Mouse (Mus musculus): ENCODE measurements around the gene Tdrkh. TPM values are rescaled to one million over a fixed set of nuclear protein-coding genes. Genes with fewer than 3 reads are reported as not detected.

Tdrkh gene
- total RNA-seq, 2 experiments from 2014 or later, result 8.5 to 14.3 TPM

DNA sequence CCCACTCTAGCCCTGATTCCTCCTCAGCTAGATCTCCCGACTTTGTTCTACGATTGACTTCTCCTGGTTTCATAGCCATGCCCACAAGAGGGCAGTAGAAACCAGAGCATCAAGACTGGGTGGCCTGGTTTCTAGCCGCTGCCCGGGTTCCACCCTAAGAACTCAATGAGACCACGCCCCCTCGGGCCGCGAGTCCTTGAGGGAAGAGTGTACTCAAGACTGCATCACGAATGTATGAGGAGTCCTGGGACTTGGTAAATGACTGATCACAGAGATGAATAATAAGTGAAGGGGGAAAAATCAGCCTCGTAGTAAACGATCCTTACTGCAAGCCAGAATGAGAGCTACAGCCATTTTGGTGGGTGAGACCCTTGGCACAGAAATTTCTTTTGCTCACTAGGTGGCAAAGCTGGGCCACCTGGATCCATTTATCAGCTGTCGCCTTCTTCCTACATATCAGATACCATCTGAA lies 43.5 kb downstream of the Tdrkh start:
- peak; percentile 74 to 76 for DNase-seq (ENCODE audit: low spot score in 2 of 2)

DNA sequence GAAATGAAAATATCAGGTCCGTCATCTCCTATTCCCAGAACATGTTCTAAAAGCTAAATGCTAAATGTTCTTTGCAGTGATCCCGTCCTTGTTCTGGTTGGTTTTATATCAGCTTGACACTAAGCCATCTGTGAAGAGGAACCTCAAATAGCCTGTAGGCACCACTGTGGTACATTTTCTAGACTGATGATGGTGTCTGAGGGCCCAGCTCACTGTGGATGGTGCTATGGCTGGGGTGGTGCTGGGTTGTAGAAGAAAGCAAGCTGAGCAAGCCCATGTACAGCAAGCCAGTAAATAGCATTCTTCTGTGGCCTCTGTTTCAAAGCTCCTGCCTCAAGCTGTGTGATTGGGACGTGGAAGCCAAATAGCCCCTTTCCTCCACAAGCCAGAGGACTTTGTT lies 44.0 kb downstream of the Tdrkh start:
- DNase-seq (ENCODE audit: low spot score in 2 of 2), result no peak

DNA sequence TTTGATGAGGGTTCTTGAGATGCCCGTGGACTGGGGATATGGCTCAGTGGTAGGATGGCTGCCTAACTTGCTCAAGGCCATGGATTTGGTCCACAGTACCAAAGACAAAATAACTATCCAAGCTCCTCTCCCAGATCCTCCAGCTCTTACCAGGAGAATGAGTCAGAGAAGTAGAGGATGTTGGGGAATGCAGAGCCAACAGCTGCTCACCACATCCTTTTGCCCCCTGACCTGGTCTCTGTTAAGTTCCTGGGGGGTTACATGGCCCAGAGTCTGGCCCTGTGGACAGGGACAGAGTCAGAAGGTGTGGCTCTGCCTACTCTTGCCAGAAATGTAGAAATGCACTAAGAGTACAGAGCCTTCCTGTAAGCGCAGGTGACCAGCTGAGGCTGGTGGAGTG lies 46.8 kb downstream of the Tdrkh start:
- no peak for DNase-seq (ENCODE audit: low spot score in 2 of 2)

DNA sequence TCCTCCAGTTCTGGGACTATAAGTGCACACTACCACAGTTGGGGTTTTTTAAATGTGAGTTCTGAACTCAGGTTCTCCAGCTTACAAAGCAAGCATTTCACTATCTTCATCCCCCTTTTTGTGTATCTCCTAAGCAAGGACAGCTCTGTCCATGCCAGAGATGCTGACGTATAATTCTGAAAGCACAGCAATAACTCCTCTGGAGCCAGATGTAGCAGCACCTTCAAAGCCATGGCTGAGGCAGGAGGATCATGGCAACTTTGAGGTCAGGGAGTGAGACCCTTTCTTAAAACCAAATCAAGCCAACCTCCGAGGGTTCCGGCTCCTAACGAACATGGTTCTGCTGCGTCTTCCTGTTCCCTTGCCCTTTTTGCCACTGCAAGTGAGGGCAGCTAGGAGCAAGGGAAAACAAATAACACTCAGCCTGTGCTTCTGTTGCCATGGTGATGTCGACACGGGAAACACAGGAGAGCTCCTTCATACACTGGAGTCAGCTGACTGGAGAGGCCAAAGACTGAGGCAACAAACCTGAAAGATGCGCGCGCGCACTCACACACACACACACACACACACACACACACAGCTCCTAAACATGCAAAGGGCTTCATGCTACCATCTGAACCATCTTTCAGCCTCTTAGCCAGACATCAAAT lies 51.0 kb downstream of the Tdrkh start:
- DNase-seq (ENCODE audit: low spot score in 2 of 2), result no peak

DNA sequence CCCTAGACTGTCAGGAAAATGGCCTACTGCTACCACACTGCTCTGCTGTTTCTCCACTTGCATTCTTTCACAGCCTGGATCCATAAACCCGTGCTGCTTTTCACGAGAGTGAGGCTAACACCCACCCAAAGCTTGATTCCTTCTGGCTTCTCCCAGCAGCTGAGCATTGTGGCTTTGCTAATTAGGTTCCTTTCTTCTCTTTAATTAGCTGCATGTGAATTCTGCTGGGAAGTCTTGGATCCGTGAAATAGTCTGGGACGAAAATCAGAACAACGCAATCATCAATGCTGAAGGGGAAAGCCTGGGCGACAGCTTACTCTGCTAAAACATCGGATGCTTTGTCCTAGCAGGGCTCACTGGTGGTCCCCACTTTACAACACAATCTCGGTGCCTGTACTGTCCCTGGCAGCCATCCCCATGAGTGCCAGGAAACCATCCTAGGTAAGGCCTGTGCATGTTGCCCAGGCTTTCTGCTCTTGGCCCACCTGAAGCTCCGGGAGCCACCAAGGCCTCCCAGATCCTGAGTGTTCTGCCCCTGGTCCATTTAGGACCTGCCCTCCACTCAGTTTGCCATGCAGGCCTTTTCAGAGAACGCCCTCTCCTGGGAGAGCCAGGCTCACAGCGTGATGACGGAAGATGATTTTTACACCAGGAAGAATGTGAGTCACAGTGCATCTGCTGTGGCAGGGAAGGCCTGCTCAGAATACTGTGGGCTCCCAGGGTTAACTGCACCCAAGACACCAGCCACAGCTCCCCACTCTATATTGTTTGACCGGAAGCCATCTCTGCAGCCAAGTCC lies 52.8 kb downstream of the Tdrkh start:
- DNase-seq (ENCODE audit: low spot score in 2 of 2), result no peak

DNA sequence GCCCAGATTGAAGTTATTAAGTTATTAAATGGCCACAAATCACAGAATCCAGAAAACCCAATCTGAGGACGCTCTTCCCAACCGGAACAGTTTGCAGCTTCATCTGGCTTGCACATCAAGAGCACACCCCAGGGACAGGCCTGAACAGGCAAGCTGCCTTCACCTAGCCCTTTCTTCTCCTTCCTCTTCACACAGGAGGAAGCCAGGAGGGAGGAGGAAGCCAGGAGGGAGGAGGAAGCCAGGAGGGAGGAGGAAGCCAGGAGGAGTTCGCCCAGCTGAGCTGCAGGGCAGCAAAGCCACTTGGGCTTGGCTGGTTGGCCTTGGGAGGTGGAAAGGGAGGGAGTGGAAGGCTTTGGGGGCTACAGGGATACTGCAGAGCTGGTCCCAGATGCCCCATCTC lies 55.9 kb downstream of the Tdrkh start:
- DNase-seq (ENCODE audit: low spot score in 2 of 2), result no peak

DNA sequence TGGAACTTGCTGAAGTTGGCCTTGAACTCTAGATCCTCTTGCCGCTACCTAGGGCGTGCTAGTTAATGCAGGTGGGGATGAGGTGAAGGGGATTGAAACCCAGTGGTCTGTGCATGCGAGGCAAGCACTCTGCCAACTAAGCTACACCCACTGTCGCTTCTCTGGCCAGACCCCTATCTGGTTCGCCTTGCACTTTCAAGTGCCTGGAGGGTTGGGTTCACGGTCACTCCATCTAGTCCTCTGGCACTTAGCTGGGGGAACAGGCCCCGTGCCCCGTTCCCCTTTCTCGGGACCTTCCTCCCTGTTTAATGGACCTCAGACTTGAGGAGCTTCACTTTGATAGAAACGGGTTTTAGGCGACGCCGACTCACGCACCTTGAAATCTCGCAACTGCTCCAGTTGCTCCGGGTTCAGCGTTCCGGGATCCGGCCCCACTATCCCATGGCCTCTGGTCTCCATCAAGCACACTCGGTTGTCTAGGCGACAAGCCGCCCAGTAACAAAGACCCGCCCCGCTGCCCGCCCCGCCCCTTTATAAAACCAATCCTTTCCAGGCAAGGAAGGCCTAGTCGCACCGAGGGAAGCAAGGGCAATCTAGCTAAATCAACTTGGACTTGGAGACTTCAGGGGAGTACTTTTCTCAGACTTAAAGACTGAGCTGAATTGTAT lies 59.5 kb downstream of the Tdrkh start:
- no peak for DNase-seq (ENCODE audit: low spot score in 2 of 2)

DNA sequence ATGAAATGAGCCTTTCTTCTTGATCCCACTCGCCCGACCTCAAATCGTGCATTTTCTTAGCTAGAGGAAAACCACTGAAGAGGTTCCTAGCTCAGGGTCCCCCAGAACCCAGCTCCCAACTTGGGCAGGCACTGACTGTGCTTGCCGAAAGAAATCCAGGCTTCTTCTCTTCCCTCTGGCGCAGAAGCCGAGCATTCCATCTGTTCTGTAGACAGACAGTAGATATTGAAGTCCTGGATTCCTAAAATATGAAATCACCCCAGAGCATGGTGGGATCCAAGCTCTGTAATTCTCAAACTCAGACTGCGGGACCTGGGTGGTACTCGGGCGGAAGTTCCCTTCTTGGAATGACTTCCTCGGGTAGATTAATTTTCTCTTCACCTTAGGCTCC lies 60.0 kb downstream of the Tdrkh start:
- no peak for DNase-seq (ENCODE audit: low spot score in 2 of 2)

DNA sequence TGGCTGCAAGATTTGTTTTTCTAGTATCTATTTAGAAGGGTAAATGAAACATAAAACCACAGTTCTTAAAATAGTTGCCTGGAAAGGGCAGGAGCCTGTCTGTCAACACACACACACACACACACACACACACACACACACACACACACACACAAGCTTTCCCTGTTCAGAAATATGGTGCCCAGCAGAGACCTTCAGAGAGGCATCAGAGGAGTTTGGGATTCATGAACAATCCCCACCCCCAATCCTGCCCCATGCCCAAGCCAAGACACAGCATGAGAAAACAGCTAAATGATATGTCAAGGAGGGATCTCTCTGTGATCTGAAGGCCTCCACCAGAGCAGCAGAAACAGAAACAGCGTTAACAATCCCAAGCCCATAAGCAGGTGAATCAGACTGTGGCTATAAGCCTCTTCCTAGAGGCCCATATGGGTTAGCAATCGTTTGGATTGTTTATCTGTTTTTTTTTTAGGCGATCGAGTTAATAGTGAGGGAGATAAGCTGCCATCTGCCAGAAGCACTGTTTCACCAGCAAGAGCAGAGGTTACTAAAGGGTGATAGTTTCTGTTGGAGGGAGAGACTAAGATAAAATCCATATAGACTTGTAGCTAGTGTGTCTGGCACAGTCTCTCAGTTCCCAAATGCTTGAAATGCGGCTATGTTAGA lies 60.6 kb downstream of the Tdrkh start:
- DNase-seq (ENCODE audit: low spot score in 2 of 2), result no peak

DNA sequence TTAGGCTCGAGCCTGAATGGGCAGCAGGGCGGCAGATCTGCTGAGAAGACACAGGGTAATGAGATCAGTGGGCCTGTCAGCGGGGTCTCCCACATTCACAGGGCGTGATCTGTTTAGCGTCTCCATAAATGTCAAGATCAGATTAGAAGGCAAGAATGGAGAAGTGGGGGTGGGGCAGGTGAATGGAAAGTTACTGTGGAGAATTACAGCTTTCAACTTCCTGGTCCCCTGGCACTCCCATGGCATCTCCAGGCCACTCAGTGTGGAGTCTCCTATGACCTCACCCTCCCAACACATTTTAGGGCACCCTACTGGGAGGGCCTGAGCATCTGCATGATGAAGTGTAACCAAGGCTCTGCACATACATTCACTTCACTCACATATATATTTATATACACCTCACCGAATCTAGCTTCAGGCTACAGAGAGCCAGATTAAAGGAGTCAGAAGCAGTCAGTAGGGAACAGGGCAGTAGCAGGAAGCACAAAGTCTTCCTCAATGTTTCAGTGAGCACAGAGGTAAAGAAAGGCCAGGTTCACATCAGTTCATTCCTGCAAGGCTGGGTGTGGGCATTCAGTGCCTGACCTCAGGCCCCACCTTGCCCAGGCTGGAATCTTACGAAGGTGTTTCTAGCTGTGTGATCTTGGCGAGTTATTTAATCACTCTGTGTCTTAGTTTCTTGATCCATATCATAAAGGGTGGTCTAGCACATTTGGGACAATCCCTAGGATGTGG lies 63.4 kb downstream of the Tdrkh start:
- no peak for DNase-seq (ENCODE audit: low spot score in 2 of 2)

DNA sequence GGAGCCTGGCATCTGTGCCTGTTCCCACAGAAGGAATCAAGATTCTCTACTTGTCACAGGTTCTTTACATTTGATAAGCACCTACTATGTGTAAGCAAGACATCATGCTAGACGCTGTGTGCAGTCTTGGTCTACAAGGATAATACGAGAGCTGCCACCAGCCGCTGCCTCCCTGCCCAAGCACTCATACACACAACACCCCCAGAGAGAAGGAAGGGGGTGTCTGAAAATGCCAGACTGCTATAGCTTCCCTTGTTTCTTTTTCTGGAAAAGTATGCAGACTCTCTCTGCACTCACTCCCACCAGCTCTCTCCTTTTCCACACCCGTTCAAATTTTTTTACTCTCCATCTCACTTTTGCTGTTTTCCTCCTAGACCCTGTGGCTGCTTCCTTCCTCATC lies 64.4 kb downstream of the Tdrkh start:
- DNase-seq (ENCODE audit: low spot score in 2 of 2), result no peak

DNA sequence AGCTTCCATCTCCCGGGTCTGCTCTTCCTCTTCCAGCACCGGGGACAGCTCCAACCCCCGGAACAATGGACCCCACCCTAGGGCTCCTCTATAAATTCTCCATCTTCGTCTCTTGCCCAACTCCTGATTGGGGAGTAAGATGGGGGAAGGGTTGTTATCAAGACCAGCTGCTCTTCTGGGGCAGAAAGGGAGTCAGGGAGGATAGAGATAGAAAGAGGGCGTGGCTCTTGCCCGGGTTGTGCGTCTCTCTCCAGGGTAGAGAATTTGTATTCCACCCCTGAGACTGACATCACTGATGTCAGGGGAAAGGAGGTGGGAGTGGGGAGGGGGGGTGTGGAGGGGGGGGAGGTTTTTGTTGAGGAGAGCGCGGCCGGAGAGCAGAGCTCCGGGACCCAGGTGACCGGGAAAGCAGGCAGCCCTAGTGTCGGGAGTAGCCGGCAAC lies 64.9 kb downstream of the Tdrkh start, which contains the start of gene Celf3:
Gene Celf3 (plus strand): TSS at position 315 of the 442 bp plus-strand sequence.
- no peak for DNase-seq (ENCODE audit: low spot score in 2 of 2)

DNA sequence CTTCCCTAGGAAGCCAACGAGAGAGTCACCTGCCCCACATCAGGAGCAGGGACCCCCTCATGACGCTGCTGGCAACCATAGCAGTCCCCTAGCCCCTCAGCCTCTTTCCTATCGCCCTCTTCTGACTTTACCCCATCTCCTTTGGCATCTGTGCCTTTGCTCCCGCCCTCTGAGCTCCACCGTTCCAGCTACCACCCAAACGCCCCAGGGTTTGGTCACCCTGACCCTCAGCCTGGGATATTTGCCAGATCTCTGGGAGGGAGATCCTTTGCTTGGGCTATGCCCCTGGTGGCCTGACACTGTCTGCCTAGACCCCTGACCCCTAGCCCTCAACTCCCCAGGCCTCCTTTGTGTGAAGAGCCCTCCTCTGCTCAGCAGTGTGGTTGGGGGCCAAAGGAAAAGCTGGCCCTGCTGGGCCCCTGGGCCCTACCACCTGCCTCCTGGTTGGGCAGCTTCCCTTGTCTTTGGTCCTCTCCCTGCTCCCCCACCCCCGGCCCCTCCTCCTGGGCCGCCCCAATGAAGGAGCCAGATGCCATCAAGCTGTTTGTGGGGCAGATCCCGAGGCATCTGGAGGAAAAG lies 65.6 kb downstream of the Tdrkh start:
- no peak for DNase-seq (ENCODE audit: low spot score in 2 of 2)

DNA sequence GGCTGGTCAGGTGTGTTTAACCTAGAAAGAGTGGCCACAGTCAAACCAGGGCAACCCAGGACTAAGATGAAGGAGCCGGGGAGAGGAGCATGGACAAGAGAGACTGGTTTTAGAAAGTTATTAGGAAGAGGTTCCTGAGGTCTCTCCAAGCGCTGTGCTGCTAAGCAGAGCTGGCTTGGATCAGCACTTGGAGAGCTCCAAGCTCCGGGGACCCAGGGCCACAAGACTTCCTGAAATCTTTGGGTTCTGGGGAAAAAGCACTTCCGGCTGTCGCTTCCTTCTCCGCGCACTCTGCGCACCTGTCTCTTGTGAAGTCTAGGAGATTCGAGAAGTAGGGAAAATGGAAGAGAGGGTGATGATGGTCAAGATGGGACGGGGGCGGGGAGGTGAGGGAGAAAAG lies 66.5 kb downstream of the Tdrkh start:
- no peak for DNase-seq (ENCODE audit: low spot score in 2 of 2)

DNA sequence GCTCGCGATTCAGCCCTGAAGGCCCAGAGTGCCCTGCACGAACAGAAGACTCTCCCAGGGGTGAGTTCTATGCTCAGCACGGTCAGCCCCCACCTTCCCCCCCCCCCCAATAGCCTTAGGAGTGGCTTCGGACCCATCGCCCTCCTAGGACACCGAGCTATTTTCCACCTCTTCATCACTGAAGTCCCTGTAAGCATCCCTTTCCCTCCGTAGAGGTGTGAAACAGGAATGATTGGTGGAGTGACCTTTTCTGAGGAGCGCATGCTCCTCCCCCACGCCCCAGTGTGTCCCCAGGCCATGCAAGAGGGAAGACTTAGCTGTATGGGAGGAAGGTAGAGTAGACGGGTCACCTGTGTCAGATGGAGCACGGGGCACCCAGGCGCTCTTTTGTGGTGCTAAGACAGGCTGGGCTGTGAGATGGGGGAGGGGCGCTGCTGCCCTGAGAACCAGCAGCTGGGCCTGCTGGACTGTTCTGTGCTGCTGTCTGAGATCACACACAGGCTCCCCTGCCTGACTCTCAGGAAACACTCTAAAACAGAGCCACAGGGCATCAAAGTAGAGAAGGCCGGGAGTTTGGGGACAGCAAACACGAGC lies 67.3 kb downstream of the Tdrkh start, which contains the start of gene Riiad1:
Gene Riiad1 (minus strand): TSS at position 51 of the 594 bp plus-strand sequence.
- DNase-seq (ENCODE audit: low spot score in 2 of 2), result no peak

DNA sequence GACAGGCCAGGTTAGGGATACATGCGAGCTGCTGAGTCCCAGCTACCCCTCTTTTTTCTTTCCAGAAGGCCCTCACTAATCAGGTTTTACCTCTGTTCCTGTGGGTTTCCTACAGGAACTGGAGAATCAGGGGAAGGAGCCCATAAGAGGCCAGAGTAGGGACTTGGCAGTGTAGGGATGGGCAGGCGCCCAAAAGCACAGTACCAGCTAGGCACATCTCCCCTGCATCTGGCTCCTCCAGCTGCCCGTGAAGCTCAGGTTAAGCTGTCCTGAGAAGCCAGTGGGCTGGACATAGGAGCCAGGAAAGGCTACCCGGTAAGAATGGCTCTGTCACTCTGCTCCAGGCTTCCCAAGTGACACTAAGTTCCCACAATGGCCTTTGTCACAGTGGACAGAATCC lies 68.4 kb downstream of the Tdrkh start:
- DNase-seq (ENCODE audit: low spot score in 2 of 2), result no peak

DNA sequence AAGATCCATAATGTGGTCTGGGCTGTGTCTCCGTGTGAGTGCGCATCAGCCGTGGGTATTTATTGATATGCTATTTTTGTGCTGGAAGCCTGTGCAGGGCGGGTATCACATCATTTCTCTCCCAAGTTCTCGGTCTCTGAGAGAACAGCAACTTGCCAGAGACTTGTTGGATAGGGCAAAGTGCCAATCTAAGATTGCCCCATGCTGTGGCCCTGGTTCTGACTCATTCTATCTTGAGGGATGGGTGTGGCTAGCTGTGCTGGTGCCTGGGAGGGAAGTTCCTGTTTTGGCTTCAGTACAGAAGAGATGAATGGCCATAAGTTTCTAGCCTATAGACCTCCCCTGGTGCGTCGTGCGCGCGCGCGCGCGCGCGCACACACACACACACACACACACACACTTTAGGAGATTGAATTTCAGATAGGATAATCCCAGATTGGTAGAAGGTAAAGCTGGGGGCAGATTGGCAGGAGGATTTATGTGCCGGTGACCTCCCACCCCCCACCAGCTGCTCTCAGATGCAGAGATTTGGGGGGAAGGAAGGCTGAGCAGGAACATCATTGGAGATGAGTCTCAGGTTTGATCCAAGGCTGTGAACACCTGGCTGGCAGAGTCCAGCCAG lies 69.8 kb downstream of the Tdrkh start:
- no peak for DNase-seq (ENCODE audit: low spot score in 2 of 2)

DNA sequence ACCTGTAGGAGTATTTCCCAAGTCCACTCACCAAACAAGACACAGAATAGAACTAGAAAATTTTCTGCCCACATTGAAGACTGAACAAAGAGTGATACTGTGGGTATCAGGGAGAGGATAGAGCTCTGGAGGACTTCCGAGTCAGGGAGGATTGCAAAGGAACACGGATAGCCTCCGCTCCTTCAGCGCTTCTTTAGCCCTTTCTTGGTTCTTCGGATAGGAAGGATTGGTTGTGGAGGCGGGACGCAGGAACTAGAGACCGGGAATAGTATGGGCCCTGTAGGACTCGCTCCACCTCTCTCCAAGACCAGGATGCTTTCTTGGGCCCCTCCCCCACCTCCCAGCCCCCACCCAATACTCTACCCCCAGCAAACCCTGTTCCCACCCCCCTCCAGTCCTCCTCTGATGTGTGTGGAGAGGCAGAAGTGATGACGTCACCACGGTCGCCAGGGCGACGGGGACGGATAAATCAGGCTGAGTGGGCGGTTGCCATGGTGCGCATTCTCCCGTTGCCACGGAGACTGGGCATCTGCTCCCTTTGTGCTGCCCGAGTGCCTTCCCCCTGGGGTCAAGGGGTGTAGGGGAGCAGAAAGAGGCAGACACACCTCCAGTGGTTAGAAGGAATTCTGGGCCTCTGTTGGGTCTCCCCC lies 70.8 kb downstream of the Tdrkh start:
- DNase-seq (ENCODE audit: low spot score in 2 of 2), result no peak

Measured in adrenal gland, adult 18-20 months (tissue).